Mouse (Mus musculus) G1E (cell line): ENCODE measurements around the gene Mylk.

Experiments used
- CTCF ChIP-seq: IDR thresholded peaks from 2 replicates; pipeline ENCODE4 v1.5.1; 2012; ENCODE audit warnings: low read depth, low read length, inconsistent platforms, mixed read lengths
- TAL1 ChIP-seq: conservative IDR thresholded peaks from 2 replicates; pipeline ENCODE4 v1.6.1; 2012; ENCODE audit warnings: low read depth, low read length, inconsistent platforms, mixed read lengths

DNA sequence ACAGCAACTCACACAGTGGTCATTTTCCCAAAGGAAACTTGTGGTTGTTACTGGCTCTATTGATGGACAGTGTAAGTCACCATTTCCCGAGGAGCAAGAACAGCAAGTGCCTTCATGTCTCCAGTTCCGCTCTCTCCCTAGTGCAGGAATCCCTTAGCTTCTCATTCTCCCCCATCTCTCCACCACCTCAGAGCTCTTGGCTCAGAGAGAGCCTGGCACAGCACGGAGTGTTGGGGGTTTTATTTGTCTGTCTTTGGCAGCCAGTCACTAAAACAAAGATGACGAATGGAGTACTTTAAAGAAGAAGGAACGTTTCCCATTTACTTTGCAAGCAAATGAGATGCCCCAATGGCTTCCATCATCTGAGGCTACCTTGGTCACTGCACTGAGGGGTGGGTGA, 56.2 kb downstream of the Mylk start:
- no peak for TF ChIP-seq CTCF
- no peak for TF ChIP-seq TAL1
